Comparison of ENCODE assay signal across 16 mouse cellular contexts in genomic region chr8:12846447-12846846, GRCm38 (mm10).
"Had no signal": no experiment of that assay in that cellular context is flagged by ENCODE, and none has a peak within 500 bp of the region (broad histone marks: within the 10 kb centered on the region; RNA-seq: fewer than 3 reads in every experiment).

No protein-coding gene starts in this region.

- H3K4me1 ChIP-seq: neural tube, embryonic 13.5 days; neural tube, embryonic 15.5 days; stomach, embryonic 15.5 days had no signal

- H3K27me3 ChIP-seq: neural tube, embryonic 13.5 days; neural tube, embryonic 15.5 days; stomach, embryonic 15.5 days had no signal

- H3K4me2 ChIP-seq: neural tube, embryonic 13.5 days; neural tube, embryonic 15.5 days; stomach, embryonic 15.5 days had no signal

- H3K27ac ChIP-seq: neural tube, embryonic 13.5 days; neural tube, embryonic 15.5 days; stomach, embryonic 15.5 days; stomach, postnatal 0 days had no signal

- H3K9ac ChIP-seq: neural tube, embryonic 13.5 days; neural tube, embryonic 15.5 days; stomach, embryonic 15.5 days had no signal

- H3K9me3 ChIP-seq: neural tube, embryonic 13.5 days; neural tube, embryonic 15.5 days; stomach, embryonic 15.5 days had no signal

- DNase-seq: retina, postnatal 1 day; right cerebral cortex, adult 18-20 months; right cerebral cortex, postnatal 14 days; right cerebral cortex, postnatal 25 days; right cerebral cortex, postnatal 4 days; spleen, adult 18-20 months; thymus, adult 18-20 months; thymus, adult 2 months; thymus, postnatal 14 days; thymus, postnatal 25 days; thymus, postnatal 36 days; thymus, postnatal 4 days had no signal

- H3K4me3 ChIP-seq: neural tube, embryonic 13.5 days; neural tube, embryonic 15.5 days; stomach, embryonic 15.5 days had no signal
